Mouse (Mus musculus) adrenal gland, adult 10 weeks (tissue): Measurements from ENCODE around the gene Gm21870. TPM values are rescaled to one million over a fixed set of nuclear protein-coding genes. Genes with fewer than 3 reads are reported as not detected.

Experiments
- polyA plus RNA-seq: library from polyadenylated mRNA; stranded (reverse); fragments of 350-450 nt; fragmentation: Illumina TruSeq; extraction: RNeasy Lipid Tissue Mini Kit (QIAGEN cat#74804); gene quantifications from one replicate; pipeline ENCODE4 v1.2.3, GENCODE M21; 2014; ENCODE audit warnings: low read depth, low replicate concordance

Gene Gm21870
- polyA plus RNA-seq: not detected

DNA sequence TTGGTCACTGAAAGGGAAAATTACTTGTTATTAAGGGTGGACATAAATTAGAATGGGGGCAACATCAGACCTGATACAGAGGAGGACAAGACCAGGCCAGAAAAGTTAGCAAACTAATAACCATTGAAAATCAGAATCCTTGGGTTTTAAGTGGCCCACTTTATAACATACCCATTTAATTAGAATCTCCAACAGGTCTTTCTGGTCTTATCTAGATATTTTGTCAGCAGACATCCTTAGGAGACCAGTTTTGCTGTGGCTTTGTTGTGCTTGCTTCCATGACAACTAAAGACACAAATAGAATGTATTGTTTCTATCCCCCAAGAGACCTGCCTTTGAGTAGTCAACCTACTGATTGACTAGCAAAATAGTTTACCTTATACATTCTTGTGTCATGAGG lies at the start of gene Gm21870:
Gm21870 (minus strand) TSS at position 101 of the 400 bp plus-strand sequence.

DNA sequence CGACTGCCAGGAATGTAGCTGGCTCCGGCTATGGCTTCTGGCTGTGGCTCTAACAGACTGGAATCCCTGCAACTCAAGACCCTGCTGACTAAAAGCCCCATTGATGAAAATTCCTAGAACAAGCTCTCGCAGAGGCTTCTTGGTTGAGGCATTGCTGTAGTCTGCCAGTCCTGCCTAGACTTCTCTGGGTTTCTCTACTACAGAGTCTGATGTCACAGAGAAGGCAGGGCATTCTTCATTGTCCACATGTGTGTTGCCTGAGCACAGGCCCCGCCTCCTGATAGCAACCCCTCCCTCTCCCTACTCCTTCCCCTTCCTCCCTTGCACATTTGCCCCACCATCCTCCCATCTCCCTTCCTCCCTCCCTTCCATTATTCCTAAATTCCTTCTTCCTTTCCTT lies 30.2 kb downstream of the Gm21870 start, which contains the start of gene Btbd35f6:
Btbd35f6 (minus strand) TSS at position 101 of the 400 bp plus-strand sequence.

Other genes starting within 250 kb of the Gm21870 start
- gene Btbd35f6, start 30.3 kb downstream of the Gm21870 start, polyA plus RNA-seq: not detected
- not detected for gene Btbd35f9, start 174.7 kb upstream of the Gm21870 start, polyA plus RNA-seq